Mouse (Mus musculus): ENCODE data around the gene Cry2.

Cry2 gene

DNA sequence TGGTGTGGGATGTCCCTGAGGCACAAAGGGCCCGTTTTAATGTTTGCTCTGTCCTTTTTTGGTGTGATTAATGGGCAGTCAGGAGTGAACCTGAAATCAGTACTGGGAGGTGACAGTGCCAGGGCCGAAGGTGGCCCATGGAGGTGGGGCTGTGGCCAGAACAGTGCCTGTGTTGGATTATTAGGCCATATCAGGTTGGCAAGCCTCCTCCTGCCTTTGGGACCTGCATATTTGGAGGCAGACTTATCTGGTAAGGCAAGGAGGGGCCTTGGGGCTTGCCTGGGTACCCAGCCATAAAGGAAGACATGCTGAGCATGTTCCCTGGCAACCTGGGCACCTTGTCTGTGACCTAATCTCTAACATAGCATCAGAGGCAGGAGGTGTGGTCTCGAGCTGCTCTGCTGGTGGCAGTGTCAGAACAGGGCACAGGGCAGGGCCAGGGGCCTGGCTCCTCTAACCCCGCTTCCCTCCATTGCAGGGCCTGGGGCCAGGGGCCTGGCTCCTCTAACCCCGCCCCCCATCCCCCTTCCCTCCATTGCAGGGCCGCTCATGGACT lies 53.3 kb downstream of the Cry2 start:
- Histone ChIP-seq H3K9me3 (ENCODE audit: low read length) (no peaks in the 10 kb centered on the region), H3K4me3 (replicated peaks; ENCODE audit: low read length) (no peak overlapping the region), H3K4me1 (replicated peaks; ENCODE audit: low read depth, low read length) (peaks cover 46% of the 10 kb centered on the region), H3K27me3 (ENCODE audit: insufficient read depth, low read length) (no peaks in the 10 kb centered on the region), H3K36me3 (ENCODE audit: insufficient read depth, low read length) (peaks cover 82% of the 10 kb centered on the region)
- TF ChIP-seq POU5F1 (IDR thresholded peaks at IDR 0.05; ENCODE audit: borderline replicate concordance, low read length) (no peak), NANOG (IDR thresholded peaks at IDR 0.05; ENCODE audit: borderline replicate concordance, low read length) (no peak), CTCF (conservative IDR thresholded peaks at IDR 0.05; ENCODE audit: low read length) (no peak)

DNA sequence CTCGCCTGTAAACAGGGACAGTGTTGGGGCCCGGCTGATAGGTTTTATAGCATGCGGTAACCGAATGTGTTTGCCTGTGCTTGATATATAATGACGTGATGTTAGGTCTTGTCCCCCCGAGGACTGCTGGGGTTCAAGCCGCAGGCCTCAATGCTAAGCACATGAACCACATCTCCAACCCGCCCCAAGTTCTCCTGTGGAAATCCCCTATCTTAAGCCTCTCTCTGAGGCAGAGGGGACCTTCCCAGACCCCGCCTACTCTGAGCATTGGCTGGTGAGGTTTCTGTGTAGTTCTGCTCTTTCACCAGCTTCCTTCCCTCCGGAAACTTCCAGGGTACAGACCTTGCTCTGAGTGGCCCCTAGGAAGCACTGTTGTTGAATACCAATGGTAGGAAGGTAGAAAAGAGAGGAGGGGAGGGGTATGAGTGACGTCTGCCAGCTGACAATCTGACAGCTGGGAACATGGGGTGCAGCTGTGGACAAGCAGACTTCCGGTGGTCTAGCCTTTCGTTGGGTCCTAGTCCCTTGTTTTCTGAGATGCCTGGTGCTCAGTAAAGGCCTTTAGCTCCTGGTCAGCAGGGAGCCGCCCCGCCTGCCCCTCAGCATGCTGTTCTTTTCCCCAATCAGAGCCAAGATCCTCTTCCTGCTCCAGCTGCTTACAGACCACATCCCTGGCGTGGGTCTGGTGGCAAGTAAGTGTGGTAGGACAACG lies 53.9 kb downstream of the Cry2 start:
- Histone ChIP-seq H3K9me3 (ENCODE audit: low read length) (no peaks in the 10 kb centered on the region), H3K4me3 (replicated peaks; ENCODE audit: low read length) (no peak overlapping the region), H3K36me3 (ENCODE audit: insufficient read depth, low read length) (peaks cover 75% of the 10 kb centered on the region), H3K4me1 (replicated peaks; ENCODE audit: low read depth, low read length) (peaks cover 40% of the 10 kb centered on the region), H3K27me3 (ENCODE audit: insufficient read depth, low read length) (no peaks in the 10 kb centered on the region)
- no peak for TF ChIP-seq CTCF (conservative IDR thresholded peaks at IDR 0.05; ENCODE audit: low read length)
- no peak for TF ChIP-seq POU5F1 (IDR thresholded peaks at IDR 0.05; ENCODE audit: borderline replicate concordance, low read length)
- no peak for TF ChIP-seq NANOG (IDR thresholded peaks at IDR 0.05; ENCODE audit: borderline replicate concordance, low read length)

DNA sequence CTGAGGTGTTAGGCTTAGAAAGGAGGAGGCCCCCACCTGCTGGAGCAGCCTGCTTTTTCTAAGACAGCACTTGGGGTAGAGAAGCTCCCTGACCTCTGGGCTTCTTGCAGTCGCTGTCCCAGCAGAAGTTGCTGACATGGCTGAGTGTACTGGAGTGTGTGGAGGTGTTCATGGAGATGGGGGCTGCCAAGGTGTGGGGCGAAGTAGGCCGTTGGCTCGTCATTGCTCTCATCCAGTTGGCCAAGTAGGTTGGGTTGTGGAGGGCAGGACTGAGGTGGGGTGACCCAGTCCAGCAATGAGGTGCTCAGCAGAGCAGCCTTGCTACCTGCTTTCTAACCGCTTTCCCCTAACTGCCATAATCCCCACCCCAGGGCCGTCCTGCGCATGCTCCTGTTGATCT lies 56.5 kb downstream of the Cry2 start:
- Histone ChIP-seq H3K4me3 (replicated peaks; ENCODE audit: low read length) (no peak overlapping the region), H3K27me3 (ENCODE audit: insufficient read depth, low read length) (no peaks in the 10 kb centered on the region), H3K36me3 (ENCODE audit: insufficient read depth, low read length) (peaks cover 52% of the 10 kb centered on the region), H3K9me3 (ENCODE audit: low read length) (no peaks in the 10 kb centered on the region), H3K4me1 (replicated peaks; ENCODE audit: low read depth, low read length) (peaks cover 55% of the 10 kb centered on the region)
- no peak for TF ChIP-seq CTCF (conservative IDR thresholded peaks at IDR 0.05; ENCODE audit: low read length)
- TF ChIP-seq NANOG (IDR thresholded peaks at IDR 0.05; ENCODE audit: borderline replicate concordance, low read length), result no peak
- no peak for TF ChIP-seq POU5F1 (IDR thresholded peaks at IDR 0.05; ENCODE audit: borderline replicate concordance, low read length)

DNA sequence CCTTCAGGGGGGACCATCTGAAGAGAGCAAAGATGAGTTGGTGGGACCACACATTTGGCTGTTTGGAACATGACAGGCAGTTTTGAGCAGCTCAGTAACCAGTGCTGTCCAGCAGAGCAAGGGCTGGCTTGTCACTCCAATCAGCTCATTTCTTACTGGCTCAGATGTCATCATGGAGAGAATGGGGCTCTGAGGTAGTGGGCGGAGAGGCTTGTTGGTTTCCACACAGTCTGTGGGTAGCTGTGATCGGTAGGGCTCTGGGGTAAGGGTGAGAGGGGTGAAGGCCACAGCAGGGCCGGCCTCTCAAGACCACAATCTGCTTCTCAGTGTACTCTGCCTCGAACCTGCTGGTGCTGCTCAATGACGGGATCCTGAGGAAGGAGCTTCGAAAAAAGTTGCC lies 57.5 kb downstream of the Cry2 start:
- TF ChIP-seq NANOG (IDR thresholded peaks at IDR 0.05; ENCODE audit: borderline replicate concordance, low read length), result no peak
- no peak for TF ChIP-seq CTCF (conservative IDR thresholded peaks at IDR 0.05; ENCODE audit: low read length)
- no peak for TF ChIP-seq POU5F1 (IDR thresholded peaks at IDR 0.05; ENCODE audit: borderline replicate concordance, low read length)
- H3K36me3 ChIP-seq (ENCODE audit: insufficient read depth, low read length), result peaks cover 42% of the 10 kb centered on the region
- H3K4me3 ChIP-seq (replicated peaks; ENCODE audit: low read length), result peak overlapping the region; percentile 97
- no peaks in the 10 kb centered on the region for H3K9me3 ChIP-seq (ENCODE audit: low read length)
- H3K27me3 ChIP-seq (ENCODE audit: insufficient read depth, low read length), result no peaks in the 10 kb centered on the region
- peaks cover 65% of the 10 kb centered on the region for H3K4me1 ChIP-seq (replicated peaks; ENCODE audit: low read depth, low read length)

DNA sequence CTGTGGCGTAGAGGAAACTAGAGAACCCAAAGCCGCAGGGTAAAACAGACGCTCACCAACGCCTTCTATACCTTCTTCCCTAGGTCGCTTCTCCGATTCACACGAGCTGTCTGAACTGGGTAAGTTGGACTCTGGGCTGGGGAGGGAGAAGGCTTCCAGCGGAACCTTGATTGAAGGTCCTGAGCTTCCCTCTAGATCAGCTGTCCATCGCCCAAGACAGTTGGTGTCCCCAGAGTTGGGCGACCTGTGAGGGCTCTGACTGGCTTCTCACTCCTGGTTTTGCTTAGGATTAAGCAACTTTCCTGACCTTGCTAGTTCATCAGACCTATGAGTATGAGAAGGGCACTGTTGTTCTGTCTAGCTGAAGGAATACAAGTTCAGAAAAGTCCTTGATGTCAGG lies 58.1 kb downstream of the Cry2 start:
- Histone ChIP-seq H3K4me1 (replicated peaks; ENCODE audit: low read depth, low read length) (peaks cover 68% of the 10 kb centered on the region), H3K4me3 (replicated peaks; ENCODE audit: low read length) (peak overlapping the region; percentile 97), H3K36me3 (ENCODE audit: insufficient read depth, low read length) (peaks cover 37% of the 10 kb centered on the region), H3K27me3 (ENCODE audit: insufficient read depth, low read length) (no peaks in the 10 kb centered on the region), H3K9me3 (ENCODE audit: low read length) (no peaks in the 10 kb centered on the region)
- TF ChIP-seq POU5F1 (IDR thresholded peaks at IDR 0.05; ENCODE audit: borderline replicate concordance, low read length) (no peak), CTCF (conservative IDR thresholded peaks at IDR 0.05; ENCODE audit: low read length) (no peak), NANOG (IDR thresholded peaks at IDR 0.05; ENCODE audit: borderline replicate concordance, low read length) (no peak)

DNA sequence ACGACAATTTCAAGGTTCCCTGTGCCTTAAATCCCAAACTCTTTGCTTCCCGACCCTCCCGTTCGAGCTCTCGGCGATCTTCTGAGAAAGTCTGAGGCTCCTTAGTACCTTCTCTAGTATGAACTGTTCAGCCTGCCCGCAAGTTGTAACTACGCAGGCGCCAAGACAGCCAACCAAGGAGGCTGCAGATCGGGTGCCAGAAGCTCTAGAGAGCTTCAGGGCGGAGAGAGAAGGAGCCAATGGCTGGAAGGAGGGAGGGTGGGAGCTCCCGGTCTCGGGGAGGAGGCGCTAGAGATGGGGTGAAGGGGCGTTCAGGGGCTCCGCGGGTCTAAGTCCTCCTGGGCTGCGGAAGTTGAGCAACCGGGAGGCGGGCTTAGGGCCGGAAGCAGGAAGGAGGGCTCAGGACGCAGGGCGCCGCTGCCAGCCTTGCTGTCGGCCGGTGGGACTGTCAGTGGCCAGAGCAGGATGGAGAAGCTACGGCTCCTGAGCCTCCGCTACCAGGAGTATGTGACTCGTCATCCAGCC lies 58.7 kb downstream of the Cry2 start:
- H3K4me3 ChIP-seq (replicated peaks; ENCODE audit: low read length), result peak overlapping the region; percentile 97
- H3K4me1 ChIP-seq (replicated peaks; ENCODE audit: low read depth, low read length), result peaks cover 66% of the 10 kb centered on the region
- peaks cover 31% of the 10 kb centered on the region for H3K36me3 ChIP-seq (ENCODE audit: insufficient read depth, low read length)
- no peak for TF ChIP-seq CTCF (conservative IDR thresholded peaks at IDR 0.05; ENCODE audit: low read length)
- no peak for TF ChIP-seq POU5F1 (IDR thresholded peaks at IDR 0.05; ENCODE audit: borderline replicate concordance, low read length)
- no peak for TF ChIP-seq NANOG (IDR thresholded peaks at IDR 0.05; ENCODE audit: borderline replicate concordance, low read length)
- peaks cover 4% of the 10 kb centered on the region; the same call in 1 of the 2 replicates for H3K27me3 ChIP-seq (ENCODE audit: insufficient read depth, low read length)
- H3K9me3 ChIP-seq (ENCODE audit: low read length), result no peaks in the 10 kb centered on the region

DNA sequence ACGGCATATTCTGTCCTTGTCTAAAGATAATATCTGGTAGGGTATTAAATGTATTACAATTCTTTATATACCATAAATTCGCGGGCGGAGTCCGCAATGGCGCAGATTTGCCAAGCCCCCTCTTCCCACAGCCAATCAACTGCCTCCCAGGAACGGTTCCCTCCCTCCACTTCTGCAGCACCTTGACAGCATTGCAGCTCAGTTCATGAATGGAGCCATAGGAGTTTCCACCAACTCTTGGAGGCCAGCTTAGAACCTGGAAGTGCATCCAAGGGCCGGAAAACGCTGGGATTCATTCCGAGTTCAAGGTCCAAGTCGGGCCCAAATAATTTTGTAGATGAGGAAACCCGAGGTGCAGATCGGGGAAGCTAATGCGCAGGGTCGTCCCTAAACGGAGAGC lies 59.3 kb downstream of the Cry2 start, which contains the start of the genes Pex16 and Large2:
TSS of gene Pex16 (plus strand) at position 163 of the 400 bp plus-strand sequence.
TSS of gene Large2 (minus strand) at position 356 of the 400 bp plus-strand sequence.
- peaks cover 24% of the 10 kb centered on the region for H3K36me3 ChIP-seq (ENCODE audit: insufficient read depth, low read length)
- H3K9me3 ChIP-seq (ENCODE audit: low read length), result no peaks in the 10 kb centered on the region
- H3K4me1 ChIP-seq (replicated peaks; ENCODE audit: low read depth, low read length), result peaks cover 68% of the 10 kb centered on the region
- no peak for TF ChIP-seq CTCF (conservative IDR thresholded peaks at IDR 0.05; ENCODE audit: low read length)
- no peak for TF ChIP-seq POU5F1 (IDR thresholded peaks at IDR 0.05; ENCODE audit: borderline replicate concordance, low read length)
- peaks cover 10% of the 10 kb centered on the region; the same call in 1 of the 2 replicates for H3K27me3 ChIP-seq (ENCODE audit: insufficient read depth, low read length)
- H3K4me3 ChIP-seq (replicated peaks; ENCODE audit: low read length), result peak within 1 kb of the TSS; percentile 97

DNA sequence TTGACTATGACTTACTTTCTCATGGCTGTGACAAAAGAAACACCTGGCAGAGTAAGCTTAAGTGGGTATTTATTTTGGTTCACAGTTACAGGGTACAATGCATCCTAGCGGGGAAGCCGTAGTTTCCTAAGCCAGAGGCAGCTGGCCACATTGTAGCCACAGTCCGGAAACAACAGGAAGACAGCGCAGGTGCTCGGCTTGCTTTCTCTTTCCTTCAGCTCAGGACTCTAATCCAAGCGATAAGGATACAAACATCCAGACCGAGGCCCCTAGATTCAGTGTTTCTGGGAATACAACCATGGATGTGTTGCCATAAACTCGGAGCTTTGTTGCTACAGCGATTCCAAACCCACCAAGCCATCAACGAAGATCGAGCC lies 60.4 kb downstream of the Cry2 start:
- H3K4me1 ChIP-seq (replicated peaks; ENCODE audit: low read depth, low read length), result peaks cover 78% of the 10 kb centered on the region
- peaks cover 21% of the 10 kb centered on the region for H3K36me3 ChIP-seq (ENCODE audit: insufficient read depth, low read length)
- H3K27me3 ChIP-seq (ENCODE audit: insufficient read depth, low read length), result peaks cover 14% of the 10 kb centered on the region
- no peaks in the 10 kb centered on the region for H3K9me3 ChIP-seq (ENCODE audit: low read length)
- H3K4me3 ChIP-seq (replicated peaks; ENCODE audit: low read length), result peak overlapping the region; percentile 97; the same call in 1 of the 2 replicates
- TF ChIP-seq CTCF (conservative IDR thresholded peaks at IDR 0.05; ENCODE audit: low read length) (no peak), NANOG (IDR thresholded peaks at IDR 0.05; ENCODE audit: borderline replicate concordance, low read length) (no peak), POU5F1 (IDR thresholded peaks at IDR 0.05; ENCODE audit: borderline replicate concordance, low read length) (no peak)
